Mouse (Mus musculus) testis, adult 2 months (tissue): ENCODE measurements around the gene Gm47996.
"Not testable (repeated sequence)": the region's sequence is repeated elsewhere in the genome, so short reads cannot be mapped to it uniquely, and the experiment has no call there.

Source experiments
- CTCF ChIP-seq: fragments of 200-500 bp; IDR thresholded peaks from 2 replicates; pipeline ENCODE4 v1.5.1; 2012; ENCODE audit warnings: low read depth, mild to moderate bottlenecking, inconsistent platforms, low read length, moderate library complexity; ENCODE audit not compliant: control insufficient read depth, insufficient read depth, insufficient replicate concordance
- POLR2A ChIP-seq: fragments of 200-500 bp; IDR thresholded peaks from 2 replicates; pipeline ENCODE4 v1.6.1; 2012; ENCODE audit warnings: low read depth, mild to moderate bottlenecking, inconsistent platforms, low read length, moderate library complexity; ENCODE audit not compliant: control insufficient read depth

- not testable (repeated sequence) for TF ChIP-seq CTCF, POLR2A
These were observed 9.3 kb upstream of the Gm47996 start for GRCm38 (mm10) chr1:151200620-151201019.
